Mouse (Mus musculus) stomach, embryonic 15.5 days (tissue): Measurements from ENCODE around the gene Prokr1. TPM values are rescaled to one million over a fixed set of nuclear protein-coding genes. Genes with fewer than 3 reads are reported as not detected.
A peak's percentile ranks its signal among the peaks of the same experiment; 100 is the strongest.
"Not testable (repeated sequence)": the region's sequence is repeated elsewhere in the genome, so short reads cannot be mapped to it uniquely, and the experiment has no call there.

Experiments used
- ATAC-seq: fragments of 200-750 bp; cut with Nextera tagmentation; 2 replicates; pipeline ENCODE4 v1.8.0; 2017; ENCODE audit warnings: low read depth, moderate number of reproducible peaks, moderate TSS enrichment; ENCODE audit not compliant: insufficient read depth, low FRiP score
- H3K27ac ChIP-seq: fragments of 300-500 bp; sonication (generic); 2 replicates; pipeline ENCODE4 v1.5.1; 2015; ENCODE audit warnings: mild to moderate bottlenecking, inconsistent platforms
- H3K27me3 ChIP-seq: fragments of 300-500 bp; sonication (generic); replicated peaks from 2 replicates; pipeline ENCODE4 v1.6.1; 2015; ENCODE audit warnings: inconsistent platforms
- H3K36me3 ChIP-seq: fragments of 300-500 bp; sonication (generic); 2 replicates; pipeline ENCODE4 v1.6.1; 2015; ENCODE audit warnings: inconsistent platforms
- H3K4me1 ChIP-seq: fragments of 300-500 bp; sonication (generic); 2 replicates; pipeline ENCODE4 v1.6.1; 2015; ENCODE audit warnings: inconsistent platforms
- H3K4me2 ChIP-seq: fragments of 300-500 bp; sonication (generic); 2 replicates; pipeline ENCODE4 v1.6.1; 2015; ENCODE audit warnings: mild to moderate bottlenecking, inconsistent platforms
- H3K4me3 ChIP-seq: fragments of 300-500 bp; sonication (generic); replicated peaks from 2 replicates; pipeline ENCODE4 v1.5.1; 2015; ENCODE audit warnings: inconsistent platforms
- H3K9ac ChIP-seq: fragments of 300-500 bp; sonication (generic); 2 replicates; pipeline ENCODE4 v1.6.1; 2015; ENCODE audit warnings: inconsistent platforms
- H3K9me3 ChIP-seq: fragments of 300-500 bp; sonication (generic); 2 replicates; pipeline ENCODE4 v1.6.1; 2016; ENCODE audit warnings: inconsistent platforms
- WGBS: fragments of 180-500 bp; shearing (Covaris S2); methylation state at CpG from one replicate; pipeline ENCODE4 v1.1.7; 2015; 5-methylcytosine and 5-hydroxymethylcytosine counted together
- polyA plus RNA-seq: library from polyadenylated mRNA; unstranded; fragments of >200 nt; fragmentation: Nextera tagmentation; extraction: Ambion mirVana; gene quantifications from 2 replicates; pipeline ENCODE4 v1.2.1, GENCODE M21; 2015

Prokr1 gene
- polyA plus RNA-seq, 1 experiment from 2014 or later: 2.7 TPM

DNA sequence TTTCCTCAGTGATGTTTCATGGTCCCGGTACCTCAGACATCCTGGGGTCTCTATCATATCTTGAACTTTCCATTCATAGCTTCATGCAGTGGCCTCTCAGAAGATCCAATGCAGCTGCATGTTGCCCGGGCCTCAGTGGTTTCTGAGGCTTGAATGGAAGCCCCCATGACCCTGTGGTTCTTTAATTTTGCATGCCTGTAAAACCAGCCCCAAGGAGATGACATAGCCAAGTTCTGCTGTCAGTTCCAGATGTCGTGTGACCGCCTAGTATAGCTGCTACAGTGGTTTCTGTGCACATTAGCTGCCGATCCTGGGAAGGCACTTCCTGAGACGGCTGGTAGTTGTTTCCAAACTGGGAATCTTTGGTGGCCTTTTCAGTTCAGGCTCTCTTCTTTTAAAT lies 3.6 kb upstream of the Prokr1 start:
- no peaks in the 10 kb centered on the region for H3K27me3 ChIP-seq
- no peak overlapping the region for H3K4me2 ChIP-seq
- H3K9me3 ChIP-seq: no peaks in the 10 kb centered on the region
- no peak overlapping the region for H3K9ac ChIP-seq
- peaks cover 5% of the 10 kb centered on the region; the same call in 1 of the 2 replicates for H3K4me1 ChIP-seq
- no peaks in the 10 kb centered on the region for H3K36me3 ChIP-seq
- H3K4me3 ChIP-seq: no peak overlapping the region
- ATAC-seq: no peak
- 72% methylated on average over 6 of the region's 6 CpGs for WGBS
- no peak overlapping the region for H3K27ac ChIP-seq

DNA sequence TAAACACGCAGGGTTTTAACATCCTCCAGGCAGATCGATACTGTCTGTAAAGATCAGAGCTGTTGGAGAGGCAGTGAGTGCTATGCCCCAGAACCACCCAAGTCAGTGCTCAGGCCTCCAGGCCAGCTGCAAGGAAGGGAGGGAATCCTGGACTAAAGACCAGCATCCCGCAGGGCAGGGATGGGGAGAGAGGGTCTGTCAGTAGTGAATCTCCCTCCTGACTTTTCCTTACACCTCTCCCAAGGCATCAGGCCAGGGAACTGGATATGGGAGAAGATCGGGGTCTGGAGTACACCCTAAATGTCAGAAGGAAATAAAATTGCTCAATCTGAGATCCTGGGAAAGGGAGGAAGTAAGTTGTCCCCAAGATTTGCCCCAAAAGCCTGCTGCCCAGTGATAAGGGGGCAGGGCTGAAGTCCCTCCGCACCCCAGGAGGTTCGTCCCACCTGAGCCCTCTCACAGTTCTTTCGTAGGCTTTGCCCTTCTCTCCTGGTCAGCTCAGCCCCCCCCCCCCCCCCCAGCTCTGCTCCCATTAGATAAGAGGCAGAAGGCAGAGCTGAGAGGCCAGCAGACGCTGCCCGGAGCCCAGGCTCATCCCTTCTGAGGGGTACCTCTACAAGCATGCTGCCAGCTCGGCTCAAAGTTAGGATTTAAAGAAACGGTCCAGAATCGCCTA lies 687 bp downstream of the Prokr1 start:
- 15% methylated on average over 11 of the region's 12 CpGs for WGBS
- peak; percentile 45; the same call in 1 of the 2 replicates for ATAC-seq

DNA sequence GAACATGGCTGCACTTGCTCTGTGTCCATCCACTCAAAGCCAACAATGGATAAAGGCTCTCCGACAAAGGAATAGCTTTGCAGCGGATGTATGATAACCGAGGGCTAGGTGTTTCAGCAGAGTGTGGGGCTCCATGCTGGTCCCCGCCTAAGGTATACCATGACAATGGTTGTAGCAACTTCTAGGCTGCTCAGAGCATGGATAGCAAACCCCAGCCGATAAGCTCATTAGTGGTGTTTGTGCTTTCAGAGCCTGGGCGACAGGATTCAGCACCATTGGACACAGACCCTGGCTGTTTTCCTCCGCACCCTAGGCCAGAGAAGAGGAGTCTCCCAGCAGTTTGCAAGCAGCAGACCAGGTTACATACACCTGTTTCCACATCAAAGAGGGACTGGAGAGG lies 6.6 kb downstream of the Prokr1 start:
- Histone ChIP-seq H3K9ac (no peak overlapping the region), H3K9me3 (no peaks in the 10 kb centered on the region), H3K27ac (no peak overlapping the region), H3K27me3 (no peaks in the 10 kb centered on the region), H3K4me2 (no peak overlapping the region), H3K4me3 (no peak overlapping the region), H3K36me3 (no peaks in the 10 kb centered on the region), H3K4me1 (peaks cover 5% of the 10 kb centered on the region; the same call in 1 of the 2 replicates)
- no peak for ATAC-seq
- WGBS: 87% methylated on average over 7 of the region's 7 CpGs

More for the DNA sequence above, 687 bp downstream of the Prokr1 start:
- H3K4me3 ChIP-seq: peak overlapping the region; percentile 57
- H3K36me3 ChIP-seq: no peaks in the 10 kb centered on the region
- H3K9ac ChIP-seq: no peak overlapping the region; the same call in 1 of the 2 replicates
- H3K27ac ChIP-seq: no peak overlapping the region
- H3K27me3 ChIP-seq: no peaks in the 10 kb centered on the region
- peaks cover 5% of the 10 kb centered on the region; the same call in 1 of the 2 replicates for H3K4me1 ChIP-seq
- peak overlapping the region; percentile 96 for H3K4me2 ChIP-seq
- no peaks in the 10 kb centered on the region for H3K9me3 ChIP-seq

GRCm38 (mm10) chr6:87583183-87583611 lies 7.3 kb downstream of the Prokr1 start:
- Histone ChIP-seq H3K36me3 (no peaks in the 10 kb centered on the region), H3K27me3 (no peaks in the 10 kb centered on the region), H3K9ac (no peak overlapping the region), H3K27ac (peak overlapping the region; percentile 61), H3K4me1 (peaks cover 5% of the 10 kb centered on the region; the same call in 1 of the 2 replicates), H3K4me2 (no peak overlapping the region), H3K9me3 (no peaks in the 10 kb centered on the region), H3K4me3 (no peak overlapping the region)
- WGBS: 88% methylated on average over 1 of the region's 1 CpGs
- peak; percentile 89; the same call in 1 of the 2 replicates for ATAC-seq

- Histone ChIP-seq H3K9ac (no peak overlapping the region), H3K4me3 (no peak overlapping the region), H3K27ac (peak overlapping the region; percentile 61), H3K27me3 (no peaks in the 10 kb centered on the region), H3K4me2 (0 out of 2 replicates have a peak overlapping the region, but pooled peaks have one; percentile 13), H3K9me3 (no peaks in the 10 kb centered on the region), H3K4me1 (peaks cover 5% of the 10 kb centered on the region; the same call in 1 of the 2 replicates), H3K36me3 (no peaks in the 10 kb centered on the region)
- peak; percentile 62 for ATAC-seq
- WGBS: 45% methylated on average over 6 of the region's 6 CpGs
Observed at GRCm38 (mm10) chr6:87582456-87582855, 8.1 kb downstream of the Prokr1 start.

DNA sequence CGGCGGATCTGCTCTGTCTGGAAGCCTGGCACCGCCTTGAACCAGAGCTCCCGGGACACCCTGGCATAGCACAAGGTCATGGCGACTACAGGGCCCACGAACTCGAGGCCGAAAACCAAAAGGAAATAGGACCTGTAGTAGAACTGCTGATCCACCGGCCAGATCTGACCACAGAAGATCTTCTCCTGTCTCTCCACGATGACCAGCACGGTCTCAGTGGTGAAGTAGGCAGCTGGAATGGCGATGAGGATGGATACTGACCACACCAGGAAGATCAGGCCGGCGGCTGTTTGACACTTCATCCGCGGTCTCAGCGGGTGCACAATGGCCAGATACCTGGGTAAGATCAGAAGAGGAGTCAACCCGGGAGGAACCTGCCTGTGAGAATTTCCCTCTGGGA lies 9.0 kb downstream of the Prokr1 start:
- WGBS: 86% methylated on average over 18 of the region's 18 CpGs
- no peak for ATAC-seq

DNA sequence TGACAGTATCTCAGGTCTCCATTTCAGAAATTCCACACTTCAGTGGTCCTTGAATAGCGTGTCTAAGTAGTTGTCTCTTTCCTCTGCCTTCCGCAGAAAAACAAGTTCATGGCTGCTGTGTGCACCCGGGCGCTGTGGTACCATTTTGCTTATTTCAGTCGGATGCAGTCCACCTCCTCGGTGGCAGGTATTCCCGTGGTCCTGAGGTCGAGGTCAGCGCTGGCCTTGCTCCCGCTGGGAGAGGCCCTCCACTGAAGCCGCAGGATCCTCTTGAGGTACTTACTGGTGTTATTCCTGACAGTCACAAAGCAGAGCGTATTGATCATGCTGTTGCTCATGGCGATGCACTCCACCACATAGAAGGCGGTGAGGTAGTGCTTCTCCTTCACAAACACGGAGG lies 9.5 kb downstream of the Prokr1 start:
- Histone ChIP-seq H3K27me3 (no peaks in the 10 kb centered on the region), H3K9ac (no peak overlapping the region)
- WGBS: 89% methylated on average over 15 of the region's 15 CpGs

More for the DNA sequence above, 9.0 kb downstream of the Prokr1 start:
- Histone ChIP-seq H3K9ac (no peak overlapping the region), H3K4me2 (no peak overlapping the region), H3K27ac (0 out of 2 replicates have a peak overlapping the region, but pooled peaks have one; percentile 61), H3K9me3 (no peaks in the 10 kb centered on the region), H3K27me3 (no peaks in the 10 kb centered on the region), H3K4me3 (no peak overlapping the region), H3K36me3 (no peaks in the 10 kb centered on the region), H3K4me1 (peaks cover 5% of the 10 kb centered on the region; the same call in 1 of the 2 replicates)

GRCm38 (mm10) chr6:87578247-87578646 lies 12.3 kb downstream of the Prokr1 start:
- no peak overlapping the region for H3K9ac ChIP-seq
- H3K4me1 ChIP-seq: peaks cover 5% of the 10 kb centered on the region; the same call in 1 of the 2 replicates
- no peak overlapping the region for H3K4me2 ChIP-seq
- H3K36me3 ChIP-seq: no peaks in the 10 kb centered on the region
- no peaks in the 10 kb centered on the region for H3K9me3 ChIP-seq
- no peak for ATAC-seq
- whole genome bisulfite sequencing: 41% methylated on average over 9 of the region's 9 CpGs
- H3K27me3 ChIP-seq: no peaks in the 10 kb centered on the region
- no peak overlapping the region for H3K4me3 ChIP-seq
- H3K27ac ChIP-seq: no peak overlapping the region

More for the DNA sequence above, 9.5 kb downstream of the Prokr1 start:
- H3K27ac ChIP-seq: no peak overlapping the region
- H3K4me3 ChIP-seq: no peak overlapping the region
- no peaks in the 10 kb centered on the region for H3K9me3 ChIP-seq
- ATAC-seq: no peak
- no peak overlapping the region for H3K4me2 ChIP-seq
- peaks cover 5% of the 10 kb centered on the region; the same call in 1 of the 2 replicates for H3K4me1 ChIP-seq
- no peaks in the 10 kb centered on the region for H3K36me3 ChIP-seq

DNA sequence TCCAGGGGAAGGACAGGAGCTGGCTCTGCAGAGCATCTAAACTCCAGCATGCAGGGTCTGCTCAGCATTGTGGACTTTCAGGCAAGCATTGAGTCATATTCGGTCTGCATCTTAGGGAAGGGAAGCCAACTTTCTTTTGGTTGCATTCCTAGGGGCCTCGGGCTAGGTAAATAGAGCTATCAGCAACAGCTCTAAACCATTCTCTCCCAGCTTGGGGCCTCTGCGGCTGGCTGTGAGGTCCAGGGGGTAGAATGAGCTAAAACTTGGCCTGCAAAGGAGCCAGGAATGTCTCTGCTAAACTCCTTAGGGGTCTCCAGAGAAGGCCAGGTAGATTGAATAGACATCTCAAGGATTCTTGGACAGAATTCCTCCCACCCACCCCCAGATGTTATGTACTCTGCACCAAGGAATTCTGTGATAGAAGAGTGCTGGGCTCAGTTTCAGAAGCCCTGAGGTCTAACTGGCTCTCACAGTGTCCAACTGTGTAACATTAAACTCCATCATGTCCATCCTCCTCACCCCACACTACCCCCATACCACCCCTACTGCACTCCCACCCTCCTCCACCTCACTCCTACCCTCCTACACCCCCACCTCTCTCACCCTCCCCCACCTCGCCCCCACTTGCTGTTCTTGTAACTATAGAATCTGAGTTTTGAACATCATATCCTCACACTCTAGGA lies 13.8 kb downstream of the Prokr1 start:
- peak overlapping the region; percentile 41; the same call in 1 of the 2 replicates for H3K27ac ChIP-seq
- no peak overlapping the region for H3K9ac ChIP-seq
- no peaks in the 10 kb centered on the region for H3K27me3 ChIP-seq
- no peaks in the 10 kb centered on the region for H3K4me1 ChIP-seq
- no peak overlapping the region for H3K4me2 ChIP-seq
- H3K4me3 ChIP-seq: no peak overlapping the region
- WGBS: 32% methylated on average over 4 of the region's 4 CpGs
- ATAC-seq: peak; percentile 83
- no peaks in the 10 kb centered on the region for H3K9me3 ChIP-seq
- no peaks in the 10 kb centered on the region for H3K36me3 ChIP-seq

DNA sequence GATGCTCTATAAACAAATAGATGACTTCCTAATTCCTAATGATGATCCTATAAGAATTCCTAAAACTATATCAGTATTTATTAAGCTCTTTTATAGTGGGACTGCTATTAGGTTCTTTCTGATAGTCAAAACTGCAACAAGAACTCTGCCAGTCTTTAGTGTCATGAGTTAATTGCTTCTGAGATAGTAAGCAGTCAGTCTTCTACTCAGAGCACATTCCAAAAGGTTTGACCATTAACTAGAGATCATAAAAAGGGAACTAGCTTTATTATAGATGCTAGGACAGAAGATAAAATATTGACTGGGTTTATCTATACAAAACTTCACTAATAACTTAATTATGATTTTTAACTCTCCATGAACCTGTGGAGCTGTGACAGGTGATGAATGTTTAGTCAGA lies 18.7 kb downstream of the Prokr1 start:
- not testable (repeated sequence) for H3K27ac ChIP-seq, H3K4me3 ChIP-seq, H3K27me3 ChIP-seq, H3K9me3 ChIP-seq, H3K4me1 ChIP-seq, ATAC-seq, H3K9ac ChIP-seq, H3K4me2 ChIP-seq, H3K36me3 ChIP-seq

DNA sequence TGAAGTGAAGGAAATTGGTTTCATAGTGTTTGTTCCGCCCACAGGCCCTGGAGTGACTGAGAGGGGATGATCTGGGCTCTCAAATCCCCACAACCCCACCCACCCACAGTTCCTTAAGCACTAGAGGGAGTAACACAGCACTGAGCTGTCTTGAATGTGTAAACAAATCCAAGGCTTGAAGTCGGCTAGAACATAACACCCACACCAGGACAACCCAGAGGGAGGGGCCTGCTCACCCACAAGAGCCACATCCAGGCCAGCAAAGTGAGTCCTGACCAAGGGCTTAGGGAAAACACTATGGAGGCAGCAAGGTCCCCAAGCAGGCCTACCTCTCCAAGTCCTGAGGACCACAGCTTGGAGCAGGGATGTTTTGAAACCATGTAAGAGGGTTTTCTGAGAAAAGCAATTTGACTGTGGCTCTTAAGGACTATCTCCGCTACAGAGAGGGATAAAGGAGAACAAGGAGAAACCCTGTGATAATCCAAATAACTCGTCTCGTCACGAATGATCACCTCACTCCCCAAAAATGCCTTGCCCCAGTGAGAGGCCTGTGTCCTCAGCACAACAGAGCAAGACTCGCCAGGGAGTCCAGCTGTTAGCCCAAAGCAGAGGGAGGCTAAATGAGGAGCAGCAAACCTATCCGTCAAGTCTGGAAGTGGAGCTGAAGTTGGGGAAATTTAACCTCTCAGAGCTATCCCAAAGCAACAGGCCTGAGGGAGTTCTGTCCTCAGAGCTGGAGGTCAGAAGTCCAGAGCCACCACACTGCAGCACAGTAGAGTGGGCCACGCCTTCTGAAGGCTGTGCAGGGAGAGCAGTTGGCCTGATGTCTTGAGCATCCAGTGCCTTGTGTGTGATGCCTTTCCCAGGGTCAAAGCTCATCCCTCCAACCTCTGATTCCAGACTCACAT lies 22.6 kb downstream of the Prokr1 start:
- 41% methylated on average over 9 of the region's 9 CpGs for WGBS

More for the DNA sequence above, 22.6 kb downstream of the Prokr1 start:
- ATAC-seq: peak; percentile 71; the same call in 1 of the 2 replicates
- no peak overlapping the region for H3K9ac ChIP-seq
- no peaks in the 10 kb centered on the region for H3K36me3 ChIP-seq
- no peaks in the 10 kb centered on the region for H3K9me3 ChIP-seq
- H3K27ac ChIP-seq: no peak overlapping the region
- H3K27me3 ChIP-seq: no peaks in the 10 kb centered on the region
- no peak overlapping the region for H3K4me3 ChIP-seq
- H3K4me2 ChIP-seq: no peak overlapping the region
- H3K4me1 ChIP-seq: no peaks in the 10 kb centered on the region
